Mouse (Mus musculus) hindbrain, embryonic 16.5 days (tissue): ENCODE measurements around the gene Usp39. TPM values are rescaled to one million over a fixed set of nuclear protein-coding genes. Genes with fewer than 3 reads are reported as not detected.

Experiments
- ATAC-seq: fragments of 200-750 bp; cut with Nextera tagmentation; 2 replicates; pipeline ENCODE4 v1.8.0; 2017; ENCODE audit warnings: moderate TSS enrichment, moderate library complexity
- H3K27ac ChIP-seq: fragments of 300-500 bp; sonication (generic); 2 replicates; pipeline ENCODE4 v1.5.1; 2014; ENCODE audit warnings: low read depth, mild to moderate bottlenecking, control low read depth, low read length, moderate library complexity
- H3K27me3 ChIP-seq: fragments of 300-500 bp; sonication (generic); replicated peaks from 2 replicates; pipeline ENCODE4 v1.6.1; 2014; ENCODE audit warnings: low read length; ENCODE audit not compliant: control insufficient read depth, insufficient read depth
- H3K36me3 ChIP-seq: fragments of 300-500 bp; sonication (generic); 2 replicates; pipeline ENCODE4 v1.6.1; 2014; ENCODE audit warnings: mild to moderate bottlenecking, low read length, moderate library complexity, mixed read lengths; ENCODE audit not compliant: control insufficient read depth, insufficient read depth
- H3K4me1 ChIP-seq: fragments of 300-500 bp; sonication (generic); 2 replicates; pipeline ENCODE4 v1.6.1; 2014; ENCODE audit warnings: low read depth, low read length; ENCODE audit not compliant: control insufficient read depth, insufficient read depth
- H3K4me2 ChIP-seq: fragments of 300-500 bp; sonication (generic); 2 replicates; pipeline ENCODE4 v1.6.1; 2014; ENCODE audit warnings: mild to moderate bottlenecking, low read length, control low read depth, moderate library complexity
- H3K4me3 ChIP-seq: fragments of 300-500 bp; sonication (generic); 2 replicates; pipeline ENCODE4 v1.5.1; 2014; ENCODE audit warnings: mild to moderate bottlenecking, low read length, control low read depth, moderate library complexity
- H3K9ac ChIP-seq: fragments of 300-500 bp; sonication (generic); 2 replicates; pipeline ENCODE4 v1.6.1; 2014; ENCODE audit warnings: low read depth, mild to moderate bottlenecking, control low read depth, low read length, moderate library complexity
- H3K9me3 ChIP-seq: fragments of 300-500 bp; sonication (generic); 2 replicates; pipeline ENCODE4 v1.6.1; 2014; ENCODE audit warnings: mild to moderate bottlenecking, low read length, moderate library complexity; ENCODE audit not compliant: control insufficient read depth
- WGBS: fragments of 180-500 bp; shearing (Covaris S2); extraction: QIAGEN DNeasy Blood & Tissue Kit; methylation state at CpG from one replicate; pipeline ENCODE4 v1.1.7; 2014; 5-methylcytosine and 5-hydroxymethylcytosine counted together
- polyA plus RNA-seq: library from polyadenylated mRNA; unstranded; fragments of >200 nt; fragmentation: Nextera tagmentation; extraction: Ambion mirVana; gene quantifications from 2 replicates; pipeline ENCODE4 v1.2.1, GENCODE M21; 2015

The Usp39 gene
- polyA plus RNA-seq = 34.2 and 40.3 TPM in 2 replicates

- H3K9me3 ChIP-seq = no peaks in the 10 kb centered on the region
- H3K27me3 ChIP-seq = no peaks in the 10 kb centered on the region
- H3K36me3 ChIP-seq = peaks cover 4% of the 10 kb centered on the region; the same call in 1 of the 2 replicates
- peaks cover 35% of the 10 kb centered on the region for H3K4me1 ChIP-seq
- peak within 1 kb of the TSS; percentile 75 for H3K27ac ChIP-seq
- 1% methylated on average over 30 of the region's 30 CpGs for whole genome bisulfite sequencing
- H3K4me3 ChIP-seq = peak within 1 kb of the TSS; percentile 100
- peak within 1 kb of the TSS; percentile 99 for H3K4me2 ChIP-seq
- ATAC-seq = peak; percentile 87
- H3K9ac ChIP-seq = peak within 1 kb of the TSS; percentile 92
Measured at GRCm38 (mm10) chr6:72345074-72345567, at the start of gene Usp39. Gene Usp39 (minus strand): TSS chr6:72345184.

GRCm38 (mm10) chr6:72392341-72392740 is 47.4 kb upstream of the Usp39 start:
- ATAC-seq = no peak
- H3K4me2 ChIP-seq = no peak overlapping the region
- H3K9ac ChIP-seq = no peak overlapping the region
- H3K4me3 ChIP-seq = no peak overlapping the region
- no peaks in the 10 kb centered on the region for H3K9me3 ChIP-seq
- H3K4me1 ChIP-seq = peaks cover 10% of the 10 kb centered on the region; the same call in 1 of the 2 replicates
- H3K27me3 ChIP-seq = peaks cover 3% of the 10 kb centered on the region
- no peak overlapping the region for H3K27ac ChIP-seq
- H3K36me3 ChIP-seq = no peaks in the 10 kb centered on the region
- WGBS = 90% methylated on average over 5 of the region's 5 CpGs

DNA sequence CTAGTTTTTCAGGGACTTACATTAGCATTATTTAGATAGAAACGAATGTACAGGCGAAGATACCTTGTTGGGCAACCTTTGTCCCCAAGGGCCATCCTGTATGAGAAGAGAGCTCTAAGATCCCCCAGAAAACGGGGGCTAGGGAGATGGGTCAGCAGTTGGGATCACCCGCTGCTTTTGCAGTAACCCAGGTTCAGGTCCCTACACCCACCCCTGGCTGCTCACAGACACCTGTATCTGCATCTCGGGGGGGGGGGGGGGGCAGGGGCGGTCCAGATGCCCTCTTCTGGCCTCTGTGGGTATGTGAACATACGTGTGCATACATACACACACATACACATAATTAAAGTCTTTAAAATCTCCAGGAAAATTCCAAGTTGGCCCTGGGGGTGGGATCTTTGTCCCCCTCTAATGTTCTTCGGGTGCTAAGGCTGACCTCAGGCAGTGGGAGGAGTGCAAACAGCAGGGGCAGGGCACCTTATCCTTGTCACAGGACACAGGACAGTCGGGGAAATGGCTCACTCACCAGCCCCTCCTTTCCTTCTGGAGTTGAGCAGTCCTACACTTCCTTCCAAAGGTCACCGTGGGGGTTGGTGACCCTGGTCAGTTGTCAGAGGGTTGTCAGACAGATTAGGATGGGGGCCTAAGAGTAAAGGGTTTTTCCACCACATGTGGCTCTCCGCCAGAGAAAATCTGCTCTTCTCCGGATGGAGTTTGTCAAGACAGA is 46.0 kb upstream of the Usp39 start:
- peaks cover 10% of the 10 kb centered on the region; the same call in 1 of the 2 replicates for H3K4me1 ChIP-seq
- H3K36me3 ChIP-seq = no peaks in the 10 kb centered on the region
- peak overlapping the region; percentile 40; the same call in 1 of the 2 replicates for H3K27ac ChIP-seq
- 26% methylated on average over 11 of the region's 12 CpGs for WGBS
- H3K9me3 ChIP-seq = no peaks in the 10 kb centered on the region
- H3K9ac ChIP-seq = no peak overlapping the region
- H3K27me3 ChIP-seq = peaks cover 3% of the 10 kb centered on the region
- no peak for ATAC-seq
- peak overlapping the region; percentile 29 for H3K4me3 ChIP-seq
- H3K4me2 ChIP-seq = peak overlapping the region; percentile 54

GRCm38 (mm10) chr6:72389941-72390771 is 45.2 kb upstream of the Usp39 start, which contains the start of gene Vamp8:
Gene Vamp8 (minus strand): TSS chr6:72390703.
- Histone ChIP-seq H3K9ac (peak within 1 kb of the TSS; percentile 28), H3K4me2 (peak within 1 kb of the TSS; percentile 54), H3K9me3 (no peaks in the 10 kb centered on the region), H3K36me3 (no peaks in the 10 kb centered on the region), H3K27ac (peak within 1 kb of the TSS; percentile 40), H3K27me3 (peaks cover 3% of the 10 kb centered on the region), H3K4me3 (peak within 1 kb of the TSS; percentile 29), H3K4me1 (peaks cover 10% of the 10 kb centered on the region; the same call in 1 of the 2 replicates)
- 3% methylated on average over 31 of the region's 33 CpGs for WGBS
- peak; percentile 45; the same call in 1 of the 2 replicates for ATAC-seq

- 37% methylated on average over 13 of the region's 13 CpGs for WGBS
Measured at GRCm38 (mm10) chr6:72389471-72389940, 44.5 kb upstream of the Usp39 start.

GRCm38 (mm10) chr6:72388791-72389329 is 43.9 kb upstream of the Usp39 start:
- Histone ChIP-seq H3K4me2 (no peak overlapping the region), H3K27me3 (peaks cover 3% of the 10 kb centered on the region), H3K4me3 (no peak overlapping the region), H3K27ac (no peak overlapping the region), H3K4me1 (peaks cover 10% of the 10 kb centered on the region; the same call in 1 of the 2 replicates), H3K9ac (no peak overlapping the region), H3K36me3 (no peaks in the 10 kb centered on the region), H3K9me3 (no peaks in the 10 kb centered on the region)
- ATAC-seq = no peak
- WGBS = 91% methylated on average over 6 of the region's 6 CpGs

More at GRCm38 (mm10) chr6:72389471-72389940, 44.5 kb upstream of the Usp39 start:
- Histone ChIP-seq H3K36me3 (no peaks in the 10 kb centered on the region), H3K27me3 (peaks cover 3% of the 10 kb centered on the region), H3K4me3 (peak overlapping the region; percentile 29), H3K27ac (0 out of 2 replicates have a peak overlapping the region, but pooled peaks have one; percentile 7), H3K4me2 (peak overlapping the region; percentile 54), H3K4me1 (peaks cover 10% of the 10 kb centered on the region; the same call in 1 of the 2 replicates), H3K9me3 (no peaks in the 10 kb centered on the region), H3K9ac (peak overlapping the region; percentile 28)
- peak; percentile 24; the same call in 1 of the 2 replicates for ATAC-seq

DNA sequence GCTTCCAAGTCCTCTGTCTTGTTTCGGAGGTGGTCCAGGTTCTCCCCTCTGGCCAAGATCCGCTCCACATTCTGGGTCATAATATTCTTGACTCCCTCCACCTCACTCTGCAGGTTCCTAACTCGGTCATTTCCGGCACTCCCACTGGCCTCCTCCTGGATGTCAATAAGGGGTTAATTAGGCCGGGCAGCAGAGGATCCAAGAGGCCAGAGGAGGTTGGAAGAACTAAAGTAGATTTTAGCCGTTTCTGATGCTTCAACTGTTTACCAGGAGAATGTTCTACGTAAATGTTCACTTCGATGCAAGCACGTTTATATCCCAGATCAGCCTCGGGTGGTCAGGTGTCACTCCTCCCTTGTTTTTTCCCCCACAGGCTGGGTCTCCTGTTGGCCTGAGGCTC is 43.3 kb upstream of the Usp39 start:
- no peak overlapping the region for H3K9ac ChIP-seq

DNA sequence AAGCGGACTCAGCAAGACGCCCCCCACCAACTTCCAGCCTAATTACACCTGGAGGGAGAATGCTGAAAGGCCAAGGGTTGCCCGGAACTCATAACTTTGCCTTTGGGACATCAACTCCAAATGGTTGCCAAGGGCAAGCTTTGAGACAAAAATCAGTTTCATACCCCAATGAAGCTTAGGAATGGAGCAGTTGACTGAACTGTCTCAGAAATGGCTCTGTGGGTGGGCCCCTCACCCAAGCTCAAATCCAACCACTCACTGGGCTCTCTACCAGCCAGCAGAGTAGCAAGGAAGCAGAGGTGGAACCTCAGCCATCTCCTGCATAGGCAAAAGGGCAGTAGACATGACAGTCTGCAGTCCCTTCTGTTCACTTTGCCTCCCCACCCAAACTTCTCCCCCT is 42.8 kb upstream of the Usp39 start:
- Histone ChIP-seq H3K4me1 (peaks cover 10% of the 10 kb centered on the region; the same call in 1 of the 2 replicates), H3K36me3 (no peaks in the 10 kb centered on the region), H3K27ac (no peak overlapping the region), H3K4me3 (no peak overlapping the region), H3K9ac (no peak overlapping the region), H3K27me3 (peaks cover 3% of the 10 kb centered on the region), H3K9me3 (no peaks in the 10 kb centered on the region), H3K4me2 (no peak overlapping the region)
- 76% methylated on average over 3 of the region's 3 CpGs for WGBS
- ATAC-seq = no peak

More for the DNA sequence above, 43.3 kb upstream of the Usp39 start:
- H3K36me3 ChIP-seq = no peaks in the 10 kb centered on the region
- H3K4me3 ChIP-seq = no peak overlapping the region
- 79% methylated on average over 10 of the region's 10 CpGs for WGBS
- H3K4me1 ChIP-seq = peaks cover 10% of the 10 kb centered on the region; the same call in 1 of the 2 replicates
- no peak overlapping the region for H3K27ac ChIP-seq
- H3K9me3 ChIP-seq = no peaks in the 10 kb centered on the region
- no peak for ATAC-seq
- no peak overlapping the region for H3K4me2 ChIP-seq
- peaks cover 3% of the 10 kb centered on the region for H3K27me3 ChIP-seq
